Mouse (Mus musculus) gastrocnemius, postnatal 10 days (tissue): ENCODE data around the gene 3110082I17Rik. TPM values are rescaled to one million over a fixed set of nuclear protein-coding genes. Genes with fewer than 3 reads are reported as not detected.

Experiments used
- DNase-seq: peaks from one replicate; pipeline ENCODE4 v3.0.0; 2021; ENCODE audit warnings: mixed read lengths
- total RNA-seq, 2 experiments: library from RNA; stranded (reverse); gene quantifications; 2 replicates each; pipeline ENCODE4 v1.2.3; 2021

3110082I17Rik gene
- total RNA-seq, 2 experiments from 2014 or later: 11.8 to 12.2 TPM

DNA sequence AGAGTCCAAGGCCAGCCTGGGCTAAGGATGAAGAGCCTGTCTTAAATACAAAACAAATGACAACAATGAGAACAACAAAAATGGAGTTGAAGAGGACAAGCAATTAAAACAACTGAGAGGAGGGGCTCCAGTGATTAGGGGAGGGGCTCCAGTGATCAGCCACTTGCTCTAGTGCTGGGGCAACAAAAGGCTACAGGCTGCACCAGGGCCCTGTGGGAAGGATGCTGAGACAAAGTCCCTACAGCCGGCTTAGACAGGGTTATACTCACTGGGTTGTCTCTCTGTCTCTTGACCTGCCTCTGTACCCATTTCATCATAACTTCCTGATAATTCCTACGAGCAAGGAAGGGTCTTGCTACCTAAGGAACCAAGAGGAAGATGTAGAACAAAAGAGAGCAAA, 42.2 kb downstream of the 3110082I17Rik start:
- no peak for DNase-seq

DNA sequence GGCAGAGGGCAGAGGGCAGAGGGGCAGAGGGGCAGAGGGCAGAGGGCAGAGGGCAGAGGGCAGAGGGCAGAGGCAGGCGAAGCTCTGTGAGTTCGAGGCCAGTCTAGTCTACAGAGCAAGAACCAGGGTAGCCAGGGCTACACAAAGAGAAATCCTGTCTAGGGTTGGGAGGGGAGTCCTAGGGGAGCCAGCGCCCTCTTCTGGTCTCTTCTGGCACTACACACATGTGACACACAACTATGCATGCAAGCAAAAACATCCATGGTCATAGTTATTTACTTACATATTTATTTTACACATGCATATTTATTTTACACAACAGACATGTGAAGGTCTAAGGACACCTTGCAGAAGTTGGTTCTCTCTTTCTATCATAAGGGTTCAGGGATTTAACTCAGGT, 42.8 kb downstream of the 3110082I17Rik start:
- DNase-seq: no peak

DNA sequence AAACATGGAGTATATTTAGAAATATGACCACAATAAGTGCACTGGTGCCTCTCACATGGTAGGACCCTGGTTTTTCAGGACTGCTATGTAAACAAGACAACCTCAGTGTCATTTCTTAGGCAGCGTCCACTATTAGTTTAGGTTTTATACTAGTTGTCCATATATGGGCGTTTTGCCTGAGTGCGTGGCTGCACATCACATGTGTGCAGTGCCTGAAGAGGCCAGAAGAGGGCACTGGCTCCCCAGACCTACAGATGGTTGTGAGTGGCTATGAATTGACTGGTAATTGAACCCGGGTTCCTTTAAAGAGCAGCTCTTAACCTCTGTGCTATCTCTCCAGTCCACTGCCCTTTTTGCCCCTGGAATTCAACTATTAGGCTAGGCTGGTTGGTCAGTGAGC, 43.4 kb downstream of the 3110082I17Rik start:
- DNase-seq: no peak

DNA sequence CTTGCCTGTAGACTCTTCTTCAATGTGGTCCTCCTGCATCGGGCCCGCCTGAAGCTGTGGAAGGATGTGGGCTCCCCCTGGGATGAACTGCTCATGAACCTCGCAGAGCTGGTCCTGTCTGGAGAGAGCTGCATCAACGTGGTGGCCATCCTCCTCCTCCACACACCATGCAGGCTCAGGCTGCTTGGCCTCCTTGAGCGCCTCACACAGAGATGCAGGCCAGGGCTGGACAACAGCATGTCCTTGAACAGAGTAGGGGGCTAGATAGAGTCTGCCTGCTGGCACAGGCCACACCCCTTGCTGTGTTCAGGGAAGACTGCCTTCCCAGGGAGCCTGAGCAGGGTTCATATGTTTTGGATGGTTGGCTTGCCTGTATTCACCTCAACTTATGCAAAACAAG, 45.3 kb downstream of the 3110082I17Rik start:
- DNase-seq: no peak

DNA sequence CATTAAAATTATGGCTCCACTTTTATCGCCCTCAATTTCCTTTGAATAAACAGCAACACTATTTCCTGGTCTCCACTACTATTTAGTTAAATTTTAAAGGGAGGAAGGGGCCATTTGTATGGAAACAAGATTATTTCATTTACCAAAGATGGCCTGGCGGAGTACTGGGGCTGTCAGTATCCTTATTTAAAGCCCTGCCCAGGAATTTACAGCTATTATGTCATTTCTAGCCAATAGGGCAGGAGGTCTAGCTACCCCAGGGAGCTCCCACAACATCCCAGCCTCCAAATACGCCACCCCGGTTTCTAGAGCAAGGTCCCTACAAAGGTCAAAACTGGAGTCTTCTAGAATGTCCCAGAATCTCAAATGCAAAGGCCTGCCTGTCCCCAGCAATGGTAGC, 46.8 kb downstream of the 3110082I17Rik start:
- DNase-seq: no peak

DNA sequence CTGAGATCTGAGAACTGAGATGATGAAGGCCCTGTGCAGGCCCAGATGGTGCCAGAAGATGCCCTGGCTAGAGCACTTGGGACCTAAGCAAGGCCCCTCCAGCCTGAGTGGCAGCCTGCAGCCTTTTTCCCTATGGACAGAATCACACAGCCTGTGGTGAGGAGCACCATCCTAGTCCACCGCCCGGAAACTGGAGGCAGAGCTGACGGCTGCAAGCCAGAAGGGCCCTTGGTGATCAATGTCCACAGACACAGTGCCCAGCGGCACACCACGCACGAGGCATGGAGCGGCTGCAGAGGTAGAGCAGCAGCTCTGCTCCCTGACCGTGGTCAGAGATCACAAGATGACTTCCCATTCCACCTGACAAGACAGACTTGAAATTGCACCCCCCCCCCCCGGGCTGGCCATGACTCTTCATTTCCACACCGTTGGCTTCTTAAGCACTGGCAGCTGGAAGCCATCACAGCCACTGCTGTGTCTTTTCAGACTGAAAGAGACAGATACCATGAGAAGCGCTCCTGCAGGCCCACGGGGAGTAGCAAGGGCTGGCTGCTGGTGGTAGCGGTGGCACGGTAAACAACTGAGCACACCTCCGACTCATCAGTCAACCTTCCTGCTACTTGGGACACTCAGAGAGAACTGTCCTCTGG, 48.5 kb downstream of the 3110082I17Rik start:
- no peak for DNase-seq

DNA sequence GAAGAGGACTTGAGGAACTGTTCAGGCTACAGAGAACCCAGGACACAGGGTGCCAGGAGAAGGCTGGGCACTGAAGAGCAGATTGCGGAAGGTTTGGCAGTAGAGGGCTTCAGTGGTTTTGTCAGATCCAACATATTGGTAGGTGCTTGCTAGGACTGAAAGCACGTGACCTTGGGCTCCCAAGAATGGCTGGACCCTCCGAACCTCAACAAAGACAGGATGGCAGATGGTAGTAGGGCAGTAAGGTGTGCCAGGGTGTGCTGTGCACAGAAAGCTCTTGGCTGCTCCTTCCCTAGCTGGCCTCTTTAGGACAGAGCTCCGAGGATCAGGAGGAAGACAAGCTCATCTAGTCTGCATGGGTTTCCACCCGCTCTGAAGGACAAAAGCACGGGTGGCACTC, 49.2 kb downstream of the 3110082I17Rik start:
- DNase-seq: no peak

DNA sequence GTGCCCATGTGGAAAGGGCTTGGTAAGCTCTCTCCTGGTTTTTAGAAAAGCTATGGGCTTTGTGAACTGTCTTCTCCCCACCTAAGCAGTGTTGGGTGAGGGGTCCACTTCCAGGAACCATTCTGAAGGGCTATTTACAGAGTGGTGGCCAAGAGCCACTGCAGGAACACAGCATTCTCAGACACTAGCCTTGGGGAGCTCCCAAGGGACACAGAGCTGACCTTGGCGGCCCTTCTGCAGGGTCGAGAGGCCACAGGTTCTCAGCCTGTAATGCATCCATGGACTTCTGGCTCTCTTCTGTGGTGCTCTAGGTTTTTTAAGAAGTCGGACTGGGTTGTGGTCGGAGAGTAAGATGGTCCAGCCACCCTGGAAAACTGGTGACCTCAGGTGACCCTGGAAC, 50.3 kb downstream of the 3110082I17Rik start:
- DNase-seq: no peak

DNA sequence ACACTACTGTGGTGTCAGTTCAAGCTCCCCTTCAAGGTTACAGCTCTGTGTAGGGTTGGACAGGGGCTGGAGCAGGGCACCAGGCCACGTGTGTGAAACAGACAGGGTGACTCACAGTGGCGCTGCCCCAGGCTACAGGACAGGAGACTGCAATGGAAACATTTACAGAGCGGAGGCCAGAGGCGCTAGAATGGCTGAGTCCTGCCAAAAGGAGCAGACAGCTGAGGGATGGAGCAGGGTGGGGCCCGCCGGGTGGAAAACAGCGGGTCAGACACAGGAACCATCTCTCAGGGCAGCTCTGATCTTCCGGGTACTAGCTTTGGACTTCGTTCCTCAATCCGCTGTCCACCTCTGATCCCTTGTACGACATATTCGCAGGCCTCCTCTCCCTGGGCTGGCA, 50.9 kb downstream of the 3110082I17Rik start:
- DNase-seq: peak; percentile 74

DNA sequence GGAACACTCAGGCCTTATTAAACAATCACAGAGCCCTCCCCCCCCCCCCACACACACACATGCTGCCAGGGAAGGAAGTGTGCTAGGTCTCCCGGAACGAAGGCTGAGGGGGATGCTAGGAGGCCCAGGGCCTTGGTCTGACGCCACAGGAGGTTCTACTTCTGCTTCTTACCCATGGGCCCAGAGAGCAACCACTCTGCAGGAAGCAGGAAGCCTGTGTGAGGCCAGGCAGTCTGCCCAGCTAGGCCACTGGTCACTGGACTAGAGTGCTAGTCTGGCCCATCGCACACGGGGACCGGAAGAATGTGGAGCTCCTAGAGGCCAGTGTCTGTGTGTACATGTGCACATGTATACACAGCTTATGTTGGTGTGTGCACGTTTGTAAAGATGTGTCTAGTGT, 51.8 kb downstream of the 3110082I17Rik start:
- no peak for DNase-seq

DNA sequence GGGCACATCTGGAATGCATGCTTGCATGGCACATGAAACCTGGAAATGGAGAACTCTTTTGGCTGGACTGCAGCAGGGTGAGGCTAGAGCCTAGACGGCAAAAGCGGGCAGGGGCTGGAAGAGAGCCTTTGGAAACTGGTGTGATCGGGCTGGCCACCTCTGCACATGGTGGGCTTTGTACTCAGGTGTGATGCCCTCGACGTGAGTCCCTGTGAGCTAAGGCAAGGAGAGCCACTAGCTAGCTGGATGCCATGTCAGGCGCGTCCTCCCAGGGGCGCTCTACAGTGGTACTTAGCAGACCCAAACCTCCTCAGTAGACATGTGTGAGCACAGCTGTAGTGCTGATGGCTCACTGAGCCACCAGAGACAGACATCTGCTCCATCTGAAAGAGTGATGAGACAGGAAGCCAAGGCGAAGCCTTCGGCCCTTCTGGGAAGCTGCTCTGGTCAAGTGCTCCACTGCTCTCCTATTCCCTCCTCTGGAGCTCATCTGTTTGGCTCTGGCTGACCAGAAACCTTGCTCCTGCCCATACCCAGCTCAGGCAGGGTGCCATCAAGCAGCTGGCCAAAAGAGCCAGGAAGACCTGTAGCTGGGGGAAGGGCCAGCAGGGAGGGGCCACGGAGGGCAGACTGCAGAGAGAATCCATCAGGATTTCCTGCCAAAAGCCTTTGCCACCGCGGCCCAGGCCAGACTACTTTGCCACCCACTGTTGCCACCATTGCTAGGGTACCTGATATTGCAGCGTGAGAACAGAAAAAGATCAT, 53.0 kb downstream of the 3110082I17Rik start:
- DNase-seq: peak; percentile 56

DNA sequence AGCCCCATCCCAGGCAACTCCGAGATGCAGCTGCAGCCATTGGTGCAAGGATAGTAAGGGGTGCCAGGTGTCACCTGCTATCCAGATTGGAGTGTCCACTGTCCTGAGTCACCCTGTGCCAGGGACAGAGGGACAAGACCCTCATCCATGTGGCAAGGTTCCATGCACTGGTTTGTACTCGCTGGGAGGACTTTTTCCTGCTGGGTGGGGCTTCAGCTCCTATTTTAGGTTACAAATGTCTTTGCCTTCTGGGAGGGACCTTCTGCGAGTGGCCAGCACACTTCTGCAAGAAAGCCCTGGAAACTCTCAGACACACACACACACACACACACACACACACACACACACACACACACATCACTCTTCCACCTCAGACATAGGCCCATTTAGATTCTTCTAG, 54.4 kb downstream of the 3110082I17Rik start:
- no peak for DNase-seq

DNA sequence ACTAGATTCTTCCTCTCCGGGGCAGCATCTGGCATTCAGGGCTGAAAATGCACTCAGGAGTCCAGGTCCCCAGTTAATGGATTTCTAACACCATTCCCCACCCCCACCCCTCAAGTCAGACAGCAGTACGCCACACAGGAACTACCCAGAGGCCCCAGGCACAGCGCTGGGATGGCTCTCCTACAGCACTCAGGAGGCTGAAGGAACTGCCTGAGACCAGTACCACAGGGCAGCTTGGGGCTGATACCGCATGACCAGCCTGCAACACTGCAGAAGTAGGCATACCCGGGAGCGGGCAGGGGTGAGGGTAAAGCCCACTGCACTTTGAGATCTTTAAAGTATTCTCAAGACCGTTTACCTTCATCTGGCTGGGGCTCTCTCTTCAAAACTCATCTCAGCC, 54.8 kb downstream of the 3110082I17Rik start:
- no peak for DNase-seq

DNA sequence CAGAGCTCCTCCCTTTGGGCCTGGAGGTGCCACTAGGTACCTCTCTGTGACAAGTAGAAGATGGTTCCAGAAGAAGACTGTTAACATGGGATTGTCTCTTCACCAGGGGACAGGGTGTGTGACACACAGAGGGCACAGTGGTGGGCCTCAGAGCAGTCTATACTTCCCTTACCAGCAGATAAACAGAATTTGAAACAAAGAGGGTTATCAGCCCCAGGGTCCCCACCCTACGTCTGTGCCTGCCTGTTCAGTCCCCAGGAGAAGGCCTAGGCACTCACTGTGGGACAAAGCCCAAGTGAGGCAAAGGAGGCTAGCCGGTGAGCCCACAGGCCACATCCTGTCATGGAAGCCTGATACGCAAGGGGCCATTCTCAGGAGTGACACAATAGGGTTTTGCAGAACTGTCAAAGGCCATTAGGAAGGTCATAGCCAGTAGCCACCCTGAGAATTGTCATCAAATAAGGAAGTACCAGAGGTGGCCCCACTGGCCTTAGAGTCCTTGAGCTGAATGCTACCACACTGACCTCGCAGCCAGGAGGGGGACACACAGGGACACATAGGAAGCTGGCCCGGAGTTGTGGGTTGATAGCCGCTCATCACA, 55.4 kb downstream of the 3110082I17Rik start, which contains the start of gene C130050O18Rik:
C130050O18Rik (plus strand) TSS at position 480 of the 601 bp plus-strand sequence.
- DNase-seq: no peak

DNA sequence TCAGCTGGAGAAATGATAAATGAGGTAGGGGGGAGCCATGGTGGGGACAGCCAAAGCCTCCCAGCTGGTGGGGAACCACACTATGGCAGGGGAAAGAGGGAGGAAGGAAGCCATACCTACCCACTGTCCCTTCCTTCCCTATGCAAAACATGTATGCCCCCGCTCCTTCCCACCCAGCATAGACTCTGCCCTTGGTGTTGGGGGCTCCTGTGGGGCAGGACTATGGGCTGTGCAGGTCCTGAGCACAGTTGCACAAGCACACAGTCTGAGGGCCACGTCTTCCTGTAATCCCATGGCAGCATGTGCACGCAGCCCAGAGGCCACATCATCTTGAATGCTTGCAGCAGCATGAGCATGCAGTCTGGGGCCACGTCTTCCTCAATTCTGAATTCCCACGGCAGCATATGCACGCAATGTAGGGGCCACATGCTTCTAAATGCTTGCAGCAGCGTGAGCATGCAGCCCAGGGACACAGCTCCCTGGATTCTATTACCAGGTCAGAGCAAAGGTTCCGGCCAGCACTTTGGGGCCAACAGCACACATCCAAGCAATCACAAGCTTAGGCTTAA, 56.6 kb downstream of the 3110082I17Rik start:
- DNase-seq: no peak

DNA sequence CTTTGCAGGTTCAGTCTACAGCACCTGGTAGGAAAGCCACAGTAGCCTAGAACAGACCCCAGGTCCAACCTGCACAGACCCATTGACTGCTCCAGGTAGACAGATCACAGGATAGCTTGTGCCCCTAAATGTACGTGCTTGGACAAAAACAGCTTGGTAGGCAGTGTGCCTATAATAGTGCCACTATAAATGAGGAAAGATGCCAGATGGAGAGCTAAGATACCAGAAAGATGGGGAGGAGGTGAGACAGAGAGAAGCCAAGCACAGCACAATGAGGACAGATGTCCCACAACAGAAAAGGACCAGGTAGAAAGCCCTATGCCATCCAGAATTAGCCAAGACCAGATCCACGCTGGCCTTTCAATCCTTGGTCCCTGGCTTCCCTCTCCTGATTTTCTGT, 58.2 kb downstream of the 3110082I17Rik start:
- DNase-seq: no peak

DNA sequence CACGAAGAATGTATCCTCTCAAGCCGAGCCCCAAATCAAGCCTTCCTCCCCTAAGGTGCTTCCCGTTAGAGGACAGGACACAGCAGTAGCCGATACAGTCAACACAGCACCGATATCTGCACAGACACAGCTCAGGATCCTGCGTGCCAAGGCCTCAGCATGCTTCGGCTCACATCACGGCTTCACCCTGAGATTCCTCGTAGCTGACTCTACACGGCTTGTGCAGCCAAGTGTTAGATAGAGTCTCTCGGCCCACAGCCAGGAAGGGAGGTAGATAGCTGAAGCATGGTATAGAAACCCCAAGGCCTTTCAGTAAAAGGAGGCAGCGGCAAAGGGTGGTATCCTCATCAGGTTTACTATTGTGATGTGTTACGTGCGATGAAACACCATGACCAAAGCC, 60.3 kb downstream of the 3110082I17Rik start:
- no peak for DNase-seq

DNA sequence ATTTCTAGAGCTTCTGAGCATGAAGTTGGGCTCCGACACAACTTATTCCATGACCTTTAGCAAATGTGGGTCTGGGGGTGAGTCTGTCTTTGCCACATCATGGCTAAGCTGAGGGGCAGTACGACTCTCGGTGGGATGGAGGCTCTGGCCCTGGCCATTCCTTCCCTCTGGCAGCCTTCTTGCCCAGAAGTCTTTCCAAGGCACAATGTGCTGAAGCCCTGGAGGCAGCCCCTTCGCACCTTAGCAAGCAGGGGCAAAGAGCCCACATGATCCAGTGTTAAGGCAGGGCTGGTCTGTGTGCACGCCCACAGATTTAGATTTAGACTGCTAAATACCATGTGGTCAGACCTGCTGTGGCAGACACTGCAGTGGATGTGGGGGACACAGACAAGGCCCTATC, 61.5 kb downstream of the 3110082I17Rik start:
- no peak for DNase-seq

DNA sequence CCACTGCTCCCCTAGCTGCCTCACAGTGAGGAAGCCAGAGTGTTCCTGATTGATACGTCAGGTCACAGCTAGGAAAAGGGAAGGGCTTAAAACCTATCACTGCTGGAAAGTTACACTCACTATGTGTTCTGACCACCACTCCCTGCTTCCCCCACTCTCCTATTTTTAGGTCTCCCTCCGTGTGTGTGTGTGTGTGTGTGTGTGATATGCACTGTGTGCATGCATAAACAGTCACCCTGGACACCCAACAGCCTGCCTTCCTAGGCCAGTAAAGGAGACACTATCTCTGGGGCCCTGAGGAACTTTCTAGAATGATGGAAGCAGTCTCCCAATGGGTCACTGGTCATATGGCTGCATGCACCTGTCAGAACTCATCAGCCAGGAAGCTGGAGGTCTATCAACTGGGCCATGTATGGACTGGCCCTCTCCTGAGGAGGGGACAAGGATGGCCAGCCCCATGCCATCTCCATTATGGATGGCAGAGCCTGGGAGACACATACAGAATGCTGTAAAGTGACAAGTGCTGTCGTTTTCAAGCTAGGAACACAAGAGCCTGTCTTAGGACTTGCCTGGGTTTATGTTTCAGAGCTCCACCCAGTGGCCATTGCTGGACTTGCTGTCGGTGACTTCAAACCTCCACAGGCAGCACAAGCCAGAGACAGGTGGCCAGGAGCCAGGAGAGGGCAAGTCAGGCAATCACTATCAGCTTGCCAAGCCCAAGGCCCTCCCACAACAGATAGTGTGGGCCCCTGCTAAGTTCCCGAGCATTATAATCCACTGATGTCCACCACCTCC, 62.2 kb downstream of the 3110082I17Rik start:
- DNase-seq: peak; percentile 97

DNA sequence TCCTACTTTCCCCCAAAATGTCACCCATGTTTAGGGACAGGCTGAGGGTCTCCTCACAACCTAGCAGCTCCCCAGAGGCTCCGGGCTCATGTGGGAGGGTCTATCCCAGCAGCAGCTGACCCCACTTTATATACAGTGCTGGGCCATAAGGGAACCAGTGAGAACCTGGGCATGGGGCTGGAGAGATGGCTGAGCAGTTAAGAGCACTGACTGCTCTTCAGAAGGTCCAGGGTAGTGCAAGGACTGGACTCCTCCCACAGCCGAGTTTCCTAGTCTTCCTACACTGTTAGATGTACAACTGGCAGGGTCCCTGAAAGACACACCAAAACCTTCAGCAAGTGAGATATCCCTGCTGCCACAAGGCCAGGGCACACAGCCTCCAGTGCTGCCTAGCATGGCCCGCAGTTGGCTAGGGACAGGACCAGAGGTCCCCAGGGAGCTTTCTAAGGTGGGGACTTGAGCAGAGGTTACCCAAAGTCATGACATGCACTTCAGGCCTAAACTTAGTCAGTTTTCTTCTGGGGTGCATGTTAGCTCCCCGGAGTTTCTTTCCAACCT, 62.9 kb downstream of the 3110082I17Rik start:
- no peak for DNase-seq

DNA sequence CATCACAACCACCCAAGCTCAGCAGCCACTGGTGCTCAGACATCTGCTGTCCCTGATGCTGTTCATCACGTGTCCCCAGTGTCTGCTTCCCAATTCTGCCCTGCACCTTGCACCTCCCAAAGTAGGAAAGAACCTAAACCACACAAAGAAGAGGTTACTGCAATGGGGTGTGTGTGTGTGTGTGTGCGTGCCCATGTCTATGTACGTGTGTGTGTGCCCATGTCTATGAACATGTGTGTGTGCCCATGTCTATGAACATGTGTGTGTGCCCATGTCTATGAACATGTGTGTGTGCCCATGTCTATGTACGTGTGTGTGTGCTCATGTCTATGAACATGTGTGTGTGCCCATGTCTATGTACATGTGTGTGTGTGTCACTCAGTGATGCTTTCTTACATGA, 64.8 kb downstream of the 3110082I17Rik start:
- no peak for DNase-seq

DNA sequence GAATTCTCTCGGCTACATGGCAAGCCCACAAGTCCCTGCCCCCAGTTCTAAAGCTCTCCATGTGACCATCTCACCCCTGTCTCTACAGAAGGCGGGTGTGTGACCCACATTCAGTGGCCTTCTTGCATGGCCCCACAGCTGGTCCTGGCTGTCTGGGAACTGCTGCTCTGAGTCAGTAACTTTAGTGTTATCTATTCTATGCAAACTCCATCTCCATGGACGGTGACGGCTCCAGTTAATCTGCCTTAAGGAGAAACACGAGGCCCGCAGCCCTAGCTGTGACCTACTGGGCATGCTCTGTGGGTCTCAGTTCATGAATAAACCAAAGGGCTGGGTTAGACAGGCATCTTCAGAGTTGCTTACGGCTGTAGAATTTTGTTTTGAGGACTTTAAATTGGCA, 65.9 kb downstream of the 3110082I17Rik start:
- DNase-seq: no peak
